Mouse (Mus musculus) megakaryocyte, embryonic 14.5 days (primary cell): ENCODE results near the gene Dars. TPM values are rescaled to one million over a fixed set of nuclear protein-coding genes. Genes with fewer than 3 reads are reported as not detected.

ENCODE experiments used
- H3K27me3 ChIP-seq: replicated peaks from 2 replicates; pipeline ENCODE3; 2012; ENCODE audit warnings: inconsistent platforms
- H3K36me3 ChIP-seq: replicated peaks from 2 replicates; pipeline ENCODE3; 2012; ENCODE audit warnings: low read length, inconsistent platforms, mixed read lengths
- H3K4me1 ChIP-seq: 2 replicates; pipeline ENCODE4 v1.6.1; 2012; ENCODE audit warnings: inconsistent platforms
- H3K4me3 ChIP-seq: replicated peaks from 2 replicates; pipeline ENCODE3; 2012; ENCODE audit warnings: moderate library complexity, mild to moderate bottlenecking, inconsistent platforms
- H3K9me3 ChIP-seq: 2 replicates; pipeline ENCODE4 v1.6.1; 2012; ENCODE audit warnings: inconsistent platforms
- FLI1 ChIP-seq: IDR thresholded peaks from 2 replicates; pipeline ENCODE4 v1.6.1; 2012; ENCODE audit warnings: low read length, inconsistent platforms, mixed read lengths
- GATA1 ChIP-seq: IDR thresholded peaks from 3 replicates; pipeline ENCODE4 v1.6.1; 2012; ENCODE audit warnings: mixed read lengths, low read length, inconsistent platforms, borderline replicate concordance
- polyA plus RNA-seq: library from polyadenylated mRNA; stranded (reverse); fragments of >175 nt; gene quantifications from 2 replicates; pipeline ENCODE4 v1.2.3, GENCODE M21; 2012; ENCODE audit warnings: low replicate concordance; ENCODE audit not compliant: insufficient read depth

Gene Dars
- 31.3 and 132 TPM in 2 replicates for polyA plus RNA-seq

GRCm38 (mm10) chr1:128416584-128417532, at the start of gene Dars:
Dars (minus strand) TSS chr1:128417368.
- peaks cover 68% of the 10 kb centered on the region for H3K4me1 ChIP-seq
- no peaks in the 10 kb centered on the region for H3K9me3 ChIP-seq
- no peaks in the 10 kb centered on the region for H3K27me3 ChIP-seq
- peak within 1 kb of the TSS; percentile 97 for H3K4me3 ChIP-seq
- H3K36me3 ChIP-seq = peaks cover 23% of the 10 kb centered on the region
- no peak; the same call in 1 of the 2 replicates for TF ChIP-seq FLI1
- no peak for TF ChIP-seq GATA1

- Histone ChIP-seq H3K4me3 (no peak overlapping the region), H3K36me3 (no peaks in the 10 kb centered on the region), H3K27me3 (no peaks in the 10 kb centered on the region), H3K9me3 (no peaks in the 10 kb centered on the region), H3K4me1 (peaks cover 50% of the 10 kb centered on the region)
- TF ChIP-seq FLI1 = no peak
- no peak for TF ChIP-seq GATA1
These were observed 49.7 kb upstream of the Dars start for GRCm38 (mm10) chr1:128466828-128467227.

- no peak for TF ChIP-seq GATA1
- no peak for TF ChIP-seq FLI1
- no peaks in the 10 kb centered on the region for H3K36me3 ChIP-seq
- no peaks in the 10 kb centered on the region for H3K27me3 ChIP-seq
- H3K4me3 ChIP-seq = no peak overlapping the region
- peaks cover 38% of the 10 kb centered on the region for H3K4me1 ChIP-seq
- no peaks in the 10 kb centered on the region for H3K9me3 ChIP-seq
These were observed 46.3 kb upstream of the Dars start for GRCm38 (mm10) chr1:128463478-128463877.

- peaks cover 39% of the 10 kb centered on the region for H3K4me1 ChIP-seq
- no peaks in the 10 kb centered on the region for H3K9me3 ChIP-seq
- no peaks in the 10 kb centered on the region for H3K36me3 ChIP-seq
- no peak overlapping the region for H3K4me3 ChIP-seq
- TF ChIP-seq FLI1 (no peak), GATA1 (no peak)
- no peaks in the 10 kb centered on the region for H3K27me3 ChIP-seq
These were observed 45.2 kb upstream of the Dars start for GRCm38 (mm10) chr1:128462389-128462788.

- Histone ChIP-seq H3K27me3 (no peaks in the 10 kb centered on the region), H3K4me3 (no peak overlapping the region), H3K4me1 (peaks cover 50% of the 10 kb centered on the region), H3K9me3 (no peaks in the 10 kb centered on the region), H3K36me3 (no peaks in the 10 kb centered on the region)
- TF ChIP-seq GATA1 (no peak), FLI1 (no peak)
These were observed 43.6 kb upstream of the Dars start for GRCm38 (mm10) chr1:128460780-128461179.

- Histone ChIP-seq H3K4me1 (peaks cover 50% of the 10 kb centered on the region), H3K27me3 (no peaks in the 10 kb centered on the region), H3K36me3 (no peaks in the 10 kb centered on the region), H3K9me3 (no peaks in the 10 kb centered on the region), H3K4me3 (no peak overlapping the region)
- no peak for TF ChIP-seq FLI1
- no peak for TF ChIP-seq GATA1
These were observed 42.3 kb upstream of the Dars start for GRCm38 (mm10) chr1:128459439-128459838.

GRCm38 (mm10) chr1:128459011-128459410, 41.8 kb upstream of the Dars start:
- peaks cover 47% of the 10 kb centered on the region for H3K4me1 ChIP-seq
- H3K9me3 ChIP-seq = no peaks in the 10 kb centered on the region
- TF ChIP-seq FLI1 = no peak
- no peak for TF ChIP-seq GATA1
- H3K27me3 ChIP-seq = no peaks in the 10 kb centered on the region
- no peak overlapping the region for H3K4me3 ChIP-seq
- no peaks in the 10 kb centered on the region for H3K36me3 ChIP-seq

- no peak overlapping the region for H3K4me3 ChIP-seq
- no peaks in the 10 kb centered on the region for H3K27me3 ChIP-seq
- peaks cover 41% of the 10 kb centered on the region for H3K4me1 ChIP-seq
- TF ChIP-seq FLI1 (no peak), GATA1 (no peak)
- H3K36me3 ChIP-seq = no peaks in the 10 kb centered on the region
- no peaks in the 10 kb centered on the region for H3K9me3 ChIP-seq
These were observed 39.8 kb upstream of the Dars start for GRCm38 (mm10) chr1:128456844-128457445.

GRCm38 (mm10) chr1:128456271-128456670, 39.1 kb upstream of the Dars start:
- Histone ChIP-seq H3K9me3 (no peaks in the 10 kb centered on the region), H3K4me1 (peaks cover 39% of the 10 kb centered on the region), H3K27me3 (no peaks in the 10 kb centered on the region), H3K36me3 (no peaks in the 10 kb centered on the region), H3K4me3 (no peak overlapping the region)
- TF ChIP-seq FLI1 (no peak), GATA1 (no peak)

- TF ChIP-seq GATA1 (no peak), FLI1 (no peak)
- peaks cover 59% of the 10 kb centered on the region for H3K4me1 ChIP-seq
These were observed 35.0 kb upstream of the Dars start for GRCm38 (mm10) chr1:128452210-128452609.

More at GRCm38 (mm10) chr1:128452210-128452609, 35.0 kb upstream of the Dars start:
- Histone ChIP-seq H3K36me3 (no peaks in the 10 kb centered on the region), H3K4me3 (no peak overlapping the region), H3K27me3 (no peaks in the 10 kb centered on the region), H3K9me3 (no peaks in the 10 kb centered on the region)
